Mouse (Mus musculus) embryonic facial prominence, embryonic 13.5 days (tissue): ENCODE results near the gene Dnah3. TPM values are rescaled to one million over a fixed set of nuclear protein-coding genes. Genes with fewer than 3 reads are reported as not detected.
A peak's percentile ranks its signal among the peaks of the same experiment; 100 is the strongest.

ENCODE experiments used
- ATAC-seq: fragments of 200-750 bp; cut with Nextera tagmentation; 2 replicates; pipeline ENCODE4 v1.8.0; 2017; ENCODE audit warnings: low read depth; ENCODE audit not compliant: insufficient number of reproducible peaks, insufficient read depth, low FRiP score, low TSS enrichment
- H3K27ac ChIP-seq: fragments of 300-500 bp; sonication (generic); 2 replicates; pipeline ENCODE4 v1.5.1; 2015; ENCODE audit warnings: moderate library complexity, mild to moderate bottlenecking, inconsistent platforms
- H3K27me3 ChIP-seq: fragments of 300-500 bp; sonication (generic); 2 replicates; pipeline ENCODE4 v1.6.1; 2015; ENCODE audit warnings: mild to moderate bottlenecking, inconsistent platforms
- H3K36me3 ChIP-seq: fragments of 300-500 bp; sonication (generic); 2 replicates; pipeline ENCODE4 v1.6.1; 2015; ENCODE audit warnings: mild to moderate bottlenecking, inconsistent platforms
- H3K4me1 ChIP-seq: fragments of 300-500 bp; sonication (generic); 2 replicates; pipeline ENCODE4 v1.6.1; 2015; ENCODE audit warnings: inconsistent platforms
- H3K4me2 ChIP-seq: fragments of 300-500 bp; sonication (generic); 2 replicates; pipeline ENCODE4 v1.6.1; 2015; ENCODE audit warnings: moderate library complexity, mild to moderate bottlenecking, inconsistent platforms
- H3K4me3 ChIP-seq: fragments of 300-500 bp; sonication (generic); 2 replicates; pipeline ENCODE4 v1.5.1; 2015; ENCODE audit warnings: mild to moderate bottlenecking, inconsistent platforms
- H3K9ac ChIP-seq: fragments of 300-500 bp; sonication (generic); 2 replicates; pipeline ENCODE4 v1.6.1; 2015; ENCODE audit warnings: mild to moderate bottlenecking, inconsistent platforms
- H3K9me3 ChIP-seq: fragments of 300-500 bp; sonication (generic); 2 replicates; pipeline ENCODE4 v1.6.1; 2016; ENCODE audit warnings: inconsistent platforms
- WGBS: fragments of 180-500 bp; shearing (Covaris S2); methylation state at CpG from one replicate; pipeline ENCODE4 v1.1.7; 2015; ENCODE audit warnings: mixed read lengths; 5-methylcytosine and 5-hydroxymethylcytosine counted together
- polyA plus RNA-seq: library from polyadenylated mRNA; unstranded; fragments of >200 nt; fragmentation: Nextera tagmentation; extraction: Ambion mirVana; gene quantifications from 2 replicates; pipeline ENCODE4 v1.2.1, GENCODE M21; 2015

Dnah3 gene
- not detected in 2 replicates for polyA plus RNA-seq

DNA sequence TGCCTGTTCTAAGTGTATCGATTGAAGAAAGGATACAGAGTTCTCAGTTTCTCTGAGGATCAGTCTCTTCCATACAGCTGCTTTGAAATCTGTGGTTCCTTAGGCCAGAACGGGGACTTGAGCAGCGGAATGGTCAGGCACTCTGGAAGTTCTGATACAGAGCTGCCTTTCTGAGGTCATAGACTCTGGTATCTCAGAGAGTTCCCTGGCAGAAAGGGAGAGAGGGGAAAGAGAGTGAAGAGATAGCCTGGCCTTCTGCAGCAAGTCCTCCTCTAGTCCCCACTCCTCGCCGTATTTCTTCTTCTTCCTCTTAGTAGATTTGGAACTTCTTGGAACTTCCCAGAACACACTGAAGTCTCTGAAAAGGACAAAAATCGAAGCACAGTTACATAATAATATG is at the start of gene Dnah3:
Gene Dnah3, minus strand, starts transcription at position 101 of the 400 bp plus-strand sequence.
- H3K9ac ChIP-seq, result no peak within 1 kb of the TSS
- no peaks in the 10 kb centered on the region for H3K9me3 ChIP-seq
- no peak for ATAC-seq
- H3K4me1 ChIP-seq, result no peaks in the 10 kb centered on the region
- H3K4me2 ChIP-seq, result no peak within 1 kb of the TSS
- no peaks in the 10 kb centered on the region for H3K36me3 ChIP-seq
- WGBS, result 89% methylated on average over 6 of the region's 6 CpGs
- H3K4me3 ChIP-seq, result no peak within 1 kb of the TSS
- H3K27ac ChIP-seq, result no peak within 1 kb of the TSS
- H3K27me3 ChIP-seq, result no peaks in the 10 kb centered on the region

DNA sequence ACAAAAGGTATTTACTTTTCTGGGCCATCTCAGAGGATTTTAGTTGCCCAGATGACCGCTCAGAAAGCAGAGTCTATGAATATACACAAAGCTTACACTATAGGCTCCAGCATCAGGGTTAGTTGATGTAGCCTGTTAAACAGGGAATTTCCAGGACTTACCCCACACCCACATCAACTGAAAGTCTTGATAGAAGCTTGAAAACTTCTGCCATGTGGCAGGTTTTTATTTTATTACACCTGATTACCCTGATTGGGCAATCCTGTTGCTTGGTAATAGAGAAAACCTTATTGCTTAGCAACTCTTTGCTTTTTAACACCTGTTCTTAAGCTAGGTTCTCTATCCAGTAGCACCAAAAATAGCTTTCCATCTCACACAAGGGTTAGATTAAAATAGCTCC is 47.7 kb upstream of the Dnah3 start:
- H3K9ac ChIP-seq, result no peak overlapping the region
- no peaks in the 10 kb centered on the region for H3K9me3 ChIP-seq
- no peaks in the 10 kb centered on the region for H3K27me3 ChIP-seq
- H3K36me3 ChIP-seq, result no peaks in the 10 kb centered on the region
- H3K27ac ChIP-seq, result no peak overlapping the region
- ATAC-seq, result no peak
- H3K4me2 ChIP-seq, result no peak overlapping the region
- 90% methylated on average over 1 of the region's 1 CpGs for WGBS
- no peaks in the 10 kb centered on the region for H3K4me1 ChIP-seq
- no peak overlapping the region for H3K4me3 ChIP-seq

DNA sequence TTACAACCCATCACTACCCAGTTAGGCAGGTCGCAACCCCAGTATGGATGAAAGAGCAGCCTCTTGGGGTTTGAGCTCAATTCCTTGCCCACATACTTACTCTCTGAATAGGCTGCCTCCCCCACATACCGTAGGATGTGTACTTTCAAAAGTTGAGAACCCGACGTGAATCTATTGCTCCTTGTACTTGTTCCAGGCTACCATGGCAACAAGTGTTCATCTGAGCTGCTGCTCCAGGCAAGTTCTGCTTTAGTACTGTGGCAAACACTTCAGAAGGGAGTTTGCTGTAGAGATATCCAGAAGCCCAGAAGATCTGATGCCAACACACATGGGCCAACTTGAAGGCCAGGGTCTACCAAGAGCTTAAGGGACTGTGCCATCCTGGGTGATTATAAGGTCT is 33.9 kb upstream of the Dnah3 start:
- no peak overlapping the region for H3K4me2 ChIP-seq
- H3K36me3 ChIP-seq, result no peaks in the 10 kb centered on the region
- ATAC-seq, result no peak
- peaks cover 29% of the 10 kb centered on the region for H3K4me1 ChIP-seq
- no peaks in the 10 kb centered on the region for H3K27me3 ChIP-seq
- H3K27ac ChIP-seq, result no peak overlapping the region
- 65% methylated on average over 4 of the region's 4 CpGs for WGBS
- H3K9me3 ChIP-seq, result no peaks in the 10 kb centered on the region
- no peak overlapping the region for H3K4me3 ChIP-seq
- no peak overlapping the region for H3K9ac ChIP-seq

DNA sequence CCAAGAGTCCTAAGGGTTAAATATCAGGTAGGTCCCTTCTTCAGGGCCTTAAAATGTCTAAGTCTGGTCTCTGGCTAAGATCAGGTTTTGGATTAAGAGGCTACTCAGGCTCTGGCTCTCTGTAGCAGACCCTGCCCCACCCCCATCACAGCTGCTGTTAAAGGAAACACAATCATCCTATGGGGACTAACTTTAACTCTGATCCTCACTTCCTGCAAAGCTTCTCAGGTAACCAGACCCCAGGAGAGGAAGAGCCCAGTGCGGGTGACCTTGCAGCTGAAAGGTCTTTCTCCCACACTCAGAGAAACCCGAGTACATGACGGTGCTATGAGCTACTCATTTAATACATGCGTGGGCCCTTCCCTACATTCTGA is 32.6 kb upstream of the Dnah3 start:
- no peak overlapping the region for H3K4me3 ChIP-seq
- H3K4me1 ChIP-seq, result peaks cover 29% of the 10 kb centered on the region
- no peak overlapping the region for H3K9ac ChIP-seq
- ATAC-seq, result peak; percentile 45; the same call in 1 of the 2 replicates
- peak overlapping the region; percentile 60; the same call in 1 of the 2 replicates for H3K27ac ChIP-seq
- no peak overlapping the region for H3K4me2 ChIP-seq
- H3K27me3 ChIP-seq, result no peaks in the 10 kb centered on the region
- H3K9me3 ChIP-seq, result no peaks in the 10 kb centered on the region
- no peaks in the 10 kb centered on the region for H3K36me3 ChIP-seq
- 11% methylated on average over 4 of the region's 4 CpGs for WGBS

DNA sequence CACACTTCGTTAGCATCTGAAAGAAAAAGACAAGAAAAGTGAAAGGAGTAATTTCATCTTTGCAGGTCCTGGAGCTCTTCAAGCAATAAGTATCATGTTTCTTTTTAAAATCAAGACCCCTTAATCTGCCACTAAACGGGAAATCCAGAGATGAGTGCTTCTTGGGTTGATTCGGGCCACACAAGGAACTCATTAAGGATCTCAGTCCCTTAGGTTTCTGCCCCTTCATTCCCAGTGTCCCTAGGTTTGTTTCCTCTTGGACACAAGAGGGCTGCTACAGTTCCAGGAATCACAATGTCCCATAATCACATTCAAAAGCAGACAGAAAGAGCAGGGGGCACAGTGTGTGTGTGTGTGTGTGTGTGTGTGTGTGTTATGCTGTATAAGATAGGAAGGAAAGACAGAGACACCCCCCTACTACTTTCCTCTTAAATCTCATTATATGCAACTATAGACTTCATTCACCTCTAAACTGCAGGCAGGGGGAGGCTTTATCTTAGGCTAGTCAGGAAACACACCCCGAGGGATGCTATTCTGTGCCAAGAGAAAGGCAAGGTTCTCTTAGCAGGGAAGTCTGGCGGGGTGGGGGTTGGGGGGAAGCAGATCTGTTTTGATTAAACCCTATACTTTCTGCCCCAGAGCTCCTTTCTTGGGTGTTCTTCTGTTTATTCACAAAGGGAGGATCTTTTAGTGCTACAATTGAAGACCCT is 32.1 kb upstream of the Dnah3 start:
- 2% methylated on average over 5 of the region's 5 CpGs for WGBS
- Histone ChIP-seq H3K4me2 (no peak overlapping the region), H3K4me1 (peaks cover 29% of the 10 kb centered on the region)

GRCm38 (mm10) chr7:120124844-120125243 is 29.8 kb upstream of the Dnah3 start:
- no peaks in the 10 kb centered on the region for H3K9me3 ChIP-seq
- peaks cover 29% of the 10 kb centered on the region for H3K4me1 ChIP-seq
- H3K27me3 ChIP-seq, result no peaks in the 10 kb centered on the region
- no peak overlapping the region for H3K4me3 ChIP-seq
- ATAC-seq, result no peak; the same call in 1 of the 2 replicates
- no peak overlapping the region for H3K9ac ChIP-seq
- H3K36me3 ChIP-seq, result peaks cover 15% of the 10 kb centered on the region
- WGBS, result 0% methylated on average over 3 of the region's 3 CpGs
- no peak overlapping the region for H3K27ac ChIP-seq
- H3K4me2 ChIP-seq, result no peak overlapping the region

More for the DNA sequence above, 32.1 kb upstream of the Dnah3 start:
- Histone ChIP-seq H3K27me3 (no peaks in the 10 kb centered on the region), H3K4me3 (no peak overlapping the region), H3K27ac (peak overlapping the region; percentile 60; the same call in 1 of the 2 replicates), H3K9me3 (no peaks in the 10 kb centered on the region), H3K36me3 (no peaks in the 10 kb centered on the region; the same call in 1 of the 2 replicates), H3K9ac (no peak overlapping the region)
- ATAC-seq, result peak; percentile 33; the same call in 1 of the 2 replicates

GRCm38 (mm10) chr7:120123776-120124175 is 28.7 kb upstream of the Dnah3 start:
- Histone ChIP-seq H3K4me2 (no peak overlapping the region), H3K4me1 (peaks cover 29% of the 10 kb centered on the region), H3K27me3 (no peaks in the 10 kb centered on the region), H3K4me3 (no peak overlapping the region), H3K9ac (no peak overlapping the region), H3K9me3 (no peaks in the 10 kb centered on the region), H3K27ac (no peak overlapping the region), H3K36me3 (peaks cover 17% of the 10 kb centered on the region)
- no peak for ATAC-seq
- 70% methylated on average over 4 of the region's 4 CpGs for WGBS

DNA sequence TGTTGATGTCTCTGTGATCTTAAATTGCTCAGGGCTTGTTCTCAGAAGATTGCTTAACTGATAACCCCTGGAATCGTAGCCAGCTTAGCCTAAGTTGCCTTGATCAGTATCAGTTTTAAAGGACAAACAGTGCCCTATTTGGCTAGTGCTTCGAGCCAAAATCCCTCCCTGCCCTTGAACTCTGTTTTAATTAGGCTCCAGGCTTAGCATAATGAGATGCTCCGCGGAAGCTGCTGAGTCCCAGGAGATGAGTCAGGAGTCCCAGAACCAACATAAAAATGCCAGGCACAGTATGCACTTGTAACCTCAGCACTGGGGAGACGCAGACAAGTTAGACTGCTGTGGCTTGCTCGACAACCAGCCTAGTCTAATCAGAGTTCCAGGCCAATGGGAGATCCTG is 22.4 kb upstream of the Dnah3 start:
- peak overlapping the region; percentile 28; the same call in 1 of the 2 replicates for H3K27ac ChIP-seq
- no peak overlapping the region for H3K4me3 ChIP-seq
- no peak for ATAC-seq
- H3K27me3 ChIP-seq, result no peaks in the 10 kb centered on the region
- no peak overlapping the region for H3K9ac ChIP-seq
- no peak overlapping the region for H3K4me2 ChIP-seq
- peaks cover 13% of the 10 kb centered on the region; the same call in 1 of the 2 replicates for H3K4me1 ChIP-seq
- peaks cover 29% of the 10 kb centered on the region for H3K36me3 ChIP-seq
- WGBS, result 26% methylated on average over 6 of the region's 6 CpGs
- H3K9me3 ChIP-seq, result no peaks in the 10 kb centered on the region

DNA sequence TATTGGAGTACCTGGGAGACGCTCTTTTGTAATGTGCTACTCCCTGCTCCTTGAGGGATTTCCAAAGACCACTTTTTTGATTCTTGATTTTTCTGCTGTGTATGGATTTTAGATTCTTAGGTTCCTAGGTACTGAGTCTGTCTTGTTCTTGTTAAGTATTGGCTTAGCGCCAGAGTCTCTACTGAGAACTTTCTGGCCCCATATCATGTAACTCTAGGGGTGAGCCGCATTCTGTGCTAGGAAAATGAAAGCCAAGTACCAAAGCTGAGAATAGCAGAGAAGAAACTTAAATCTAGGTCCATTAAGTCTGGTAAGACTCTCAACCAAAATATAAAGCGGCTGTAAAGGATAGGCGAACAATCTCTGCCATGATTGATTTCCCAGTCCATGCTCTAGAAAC is 21.9 kb upstream of the Dnah3 start:
- H3K27me3 ChIP-seq, result no peaks in the 10 kb centered on the region
- H3K36me3 ChIP-seq, result peaks cover 28% of the 10 kb centered on the region
- H3K27ac ChIP-seq, result peak overlapping the region; percentile 28; the same call in 1 of the 2 replicates
- H3K4me1 ChIP-seq, result peaks cover 13% of the 10 kb centered on the region; the same call in 1 of the 2 replicates
- H3K4me3 ChIP-seq, result no peak overlapping the region
- ATAC-seq, result no peak
- no peak overlapping the region for H3K4me2 ChIP-seq
- no peaks in the 10 kb centered on the region for H3K9me3 ChIP-seq
- no peak overlapping the region for H3K9ac ChIP-seq
- 51% methylated on average over 5 of the region's 5 CpGs for WGBS

- H3K4me1 ChIP-seq, result no peaks in the 10 kb centered on the region
- no peak overlapping the region for H3K9ac ChIP-seq
- 67% methylated on average over 5 of the region's 5 CpGs for WGBS
- no peak overlapping the region for H3K4me2 ChIP-seq
- peaks cover 14% of the 10 kb centered on the region for H3K36me3 ChIP-seq
- H3K9me3 ChIP-seq, result no peaks in the 10 kb centered on the region
- H3K4me3 ChIP-seq, result no peak overlapping the region
- H3K27me3 ChIP-seq, result no peaks in the 10 kb centered on the region
- no peak for ATAC-seq
- no peak overlapping the region for H3K27ac ChIP-seq
Measured at GRCm38 (mm10) chr7:120109676-120110075, 14.6 kb upstream of the Dnah3 start.

DNA sequence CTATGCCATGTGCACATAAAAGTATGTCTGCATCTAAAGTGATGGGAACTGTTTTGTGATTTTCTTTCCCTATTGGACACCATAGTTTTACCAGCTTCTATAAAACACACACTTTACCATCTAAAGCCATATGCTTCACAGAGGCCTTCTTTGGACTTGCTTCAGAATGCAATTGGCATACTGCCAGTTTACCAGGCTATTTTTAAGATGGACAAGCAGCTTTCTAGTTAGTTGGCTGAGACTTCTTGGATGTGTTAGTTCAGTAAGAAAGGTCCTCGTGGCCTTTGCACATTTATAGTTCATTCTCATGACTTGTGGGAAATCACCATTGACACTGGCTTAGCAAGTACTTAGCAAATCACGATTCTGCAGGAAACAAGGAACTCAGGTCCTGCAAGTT is 11.3 kb upstream of the Dnah3 start:
- ATAC-seq, result no peak
- H3K9ac ChIP-seq, result no peak overlapping the region
- no peak overlapping the region for H3K4me3 ChIP-seq

DNA sequence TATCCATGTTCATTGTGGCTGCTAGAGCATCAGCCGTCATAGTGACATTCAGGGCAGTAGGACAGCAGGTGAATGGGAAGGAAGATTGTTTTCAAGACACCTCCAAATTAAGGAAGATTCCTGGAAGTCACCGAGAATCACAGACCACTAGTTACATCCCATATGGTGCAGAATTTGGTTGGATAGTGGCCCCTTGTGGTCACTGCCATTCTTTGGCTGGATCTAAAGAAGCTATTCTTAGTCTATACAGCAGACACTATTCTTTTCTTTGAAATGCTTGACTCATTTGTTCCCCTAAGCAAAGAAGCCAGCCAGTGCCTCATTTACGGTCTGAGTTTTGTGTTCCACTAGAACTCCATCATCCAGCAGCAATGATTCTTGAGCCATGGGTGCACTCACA is 9.9 kb upstream of the Dnah3 start:
- Histone ChIP-seq H3K4me2 (no peak overlapping the region), H3K9ac (no peak overlapping the region), H3K4me1 (peaks cover 8% of the 10 kb centered on the region; the same call in 1 of the 2 replicates), H3K27ac (no peak overlapping the region), H3K27me3 (no peaks in the 10 kb centered on the region), H3K9me3 (no peaks in the 10 kb centered on the region), H3K36me3 (0 out of 2 replicates have a peak, but pooled peaks cover 4% of the 10 kb centered on the region), H3K4me3 (no peak overlapping the region)
- 62% methylated on average over 3 of the region's 3 CpGs for WGBS
- no peak for ATAC-seq

More for the DNA sequence above, 11.3 kb upstream of the Dnah3 start:
- 69% methylated on average over 2 of the region's 2 CpGs for WGBS
- Histone ChIP-seq H3K36me3 (0 out of 2 replicates have a peak, but pooled peaks cover 7% of the 10 kb centered on the region), H3K4me2 (no peak overlapping the region), H3K27me3 (no peaks in the 10 kb centered on the region), H3K27ac (no peak overlapping the region), H3K9me3 (no peaks in the 10 kb centered on the region), H3K4me1 (peaks cover 8% of the 10 kb centered on the region; the same call in 1 of the 2 replicates)
